Mouse (Mus musculus): Measurements from ENCODE around the gene Chd4.
"Not testable (repeated sequence)": the region's sequence is repeated elsewhere in the genome, so short reads cannot be mapped to it uniquely, and the experiment has no call there.

Chd4 gene

DNA sequence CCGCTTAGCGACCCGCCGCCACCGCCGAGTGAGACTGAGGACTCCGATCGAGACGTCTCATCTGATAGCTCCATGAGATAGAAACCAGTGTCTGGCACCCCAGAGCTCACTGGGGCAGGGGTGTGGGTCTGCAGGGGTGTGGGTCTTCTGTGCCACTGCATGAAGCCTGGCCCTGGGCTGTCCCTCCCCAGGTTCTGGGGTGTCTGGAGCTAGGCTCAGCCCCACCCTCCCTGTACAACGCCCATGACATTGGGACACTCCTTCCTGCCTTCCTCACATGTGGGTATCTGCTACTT, 64.7 kb downstream of the Chd4 start:
- DNase-seq (ENCODE audit: low spot score in 2 of 2): no peak

DNA sequence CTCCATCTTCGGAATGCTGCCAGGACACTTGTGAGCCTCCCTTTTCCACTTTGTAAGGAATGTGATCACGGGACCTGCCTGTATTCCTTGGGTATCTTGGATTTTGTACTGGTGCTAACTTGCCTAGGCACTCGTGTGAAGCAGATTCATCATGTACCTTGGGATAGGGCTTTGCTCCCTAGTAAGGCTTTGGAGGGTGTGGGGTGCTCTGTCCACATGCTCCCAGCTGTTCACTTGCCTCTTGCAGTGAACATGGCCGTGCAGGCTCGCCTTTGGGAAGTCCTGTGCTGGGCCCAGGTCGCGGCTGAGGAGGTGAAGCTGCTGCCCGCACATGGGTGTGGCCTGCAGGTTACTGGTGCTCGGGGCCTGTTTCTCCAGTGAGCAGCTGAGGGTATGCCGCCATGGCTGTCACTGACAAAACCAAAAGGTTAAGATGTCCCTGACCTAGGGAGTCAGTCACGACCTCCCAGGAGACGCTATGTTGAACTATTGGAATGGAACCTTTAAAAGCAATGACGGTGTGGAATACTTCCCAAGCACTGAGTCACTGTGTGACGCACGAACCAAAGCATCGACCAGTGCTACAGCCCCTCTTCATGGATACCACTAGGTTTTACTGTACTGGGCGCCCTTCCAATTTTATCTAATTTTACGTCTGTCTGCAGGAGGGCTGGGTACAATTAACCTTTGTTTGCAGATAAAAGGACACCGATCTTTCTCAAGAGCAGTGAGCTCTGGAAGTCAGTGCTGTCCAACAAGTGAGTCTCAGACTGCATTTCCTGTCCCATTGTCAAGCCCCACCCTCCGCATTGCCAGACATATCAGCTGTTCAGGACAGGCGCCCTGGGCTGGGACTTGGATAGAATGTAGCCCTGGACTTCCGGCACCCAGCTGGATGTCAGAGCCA, 65.3 kb downstream of the Chd4 start:
- peak in 1 of 2 experiments; percentile 36 for DNase-seq (ENCODE audit: low spot score in 2 of 2)

DNA sequence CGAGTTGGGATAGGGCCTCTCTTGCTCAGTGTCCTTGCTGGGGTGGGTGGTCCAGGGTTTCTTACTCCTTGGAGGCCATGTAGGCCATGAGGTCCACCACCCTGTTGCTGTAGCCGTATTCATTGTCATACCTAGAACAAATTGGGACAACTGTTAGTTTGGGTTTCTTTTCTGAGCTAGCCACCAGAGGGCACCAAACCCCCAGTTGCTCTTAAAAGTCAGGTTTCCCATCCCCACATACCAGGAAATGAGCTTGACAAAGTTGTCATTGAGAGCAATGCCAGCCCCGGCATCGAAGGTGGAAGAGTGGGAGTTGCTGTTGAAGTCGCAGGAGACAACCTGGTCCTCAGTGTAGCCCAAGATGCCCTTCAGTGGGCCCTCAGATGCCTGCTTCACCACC, 66.2 kb downstream of the Chd4 start:
- DNase-seq (ENCODE audit: low spot score in 2 of 2): not testable (repeated sequence)

DNA sequence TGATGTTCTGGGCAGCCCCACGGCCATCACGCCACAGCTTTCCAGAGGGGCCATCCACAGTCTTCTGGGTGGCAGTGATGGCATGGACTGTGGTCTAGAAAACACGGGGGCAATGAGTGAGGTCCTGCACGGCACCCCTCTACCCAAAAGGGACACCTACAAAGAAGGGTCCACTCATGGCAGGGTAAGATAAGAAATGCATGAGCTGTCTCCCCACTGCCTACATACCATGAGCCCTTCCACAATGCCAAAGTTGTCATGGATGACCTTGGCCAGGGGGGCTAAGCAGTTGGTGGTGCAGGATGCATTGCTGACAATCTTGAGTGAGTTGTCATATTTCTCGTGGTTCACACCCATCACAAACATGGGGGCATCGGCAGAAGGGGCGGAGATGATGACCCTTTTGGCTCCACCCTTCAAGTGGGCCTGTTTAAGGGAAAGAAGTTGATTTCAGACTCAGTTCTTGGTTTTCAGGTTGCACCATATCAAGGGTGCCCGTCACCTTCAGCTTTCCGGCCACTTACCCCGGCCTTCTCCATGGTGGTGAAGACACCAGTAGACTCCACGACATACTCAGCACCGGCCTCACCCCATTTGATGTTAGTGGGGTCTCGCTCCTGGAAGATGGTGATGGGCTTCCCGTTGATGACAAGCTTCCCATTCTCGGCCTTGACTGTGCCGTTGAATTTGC, 67.0 kb downstream of the Chd4 start:
- not testable (repeated sequence) for DNase-seq (ENCODE audit: low spot score in 2 of 2)

DNA sequence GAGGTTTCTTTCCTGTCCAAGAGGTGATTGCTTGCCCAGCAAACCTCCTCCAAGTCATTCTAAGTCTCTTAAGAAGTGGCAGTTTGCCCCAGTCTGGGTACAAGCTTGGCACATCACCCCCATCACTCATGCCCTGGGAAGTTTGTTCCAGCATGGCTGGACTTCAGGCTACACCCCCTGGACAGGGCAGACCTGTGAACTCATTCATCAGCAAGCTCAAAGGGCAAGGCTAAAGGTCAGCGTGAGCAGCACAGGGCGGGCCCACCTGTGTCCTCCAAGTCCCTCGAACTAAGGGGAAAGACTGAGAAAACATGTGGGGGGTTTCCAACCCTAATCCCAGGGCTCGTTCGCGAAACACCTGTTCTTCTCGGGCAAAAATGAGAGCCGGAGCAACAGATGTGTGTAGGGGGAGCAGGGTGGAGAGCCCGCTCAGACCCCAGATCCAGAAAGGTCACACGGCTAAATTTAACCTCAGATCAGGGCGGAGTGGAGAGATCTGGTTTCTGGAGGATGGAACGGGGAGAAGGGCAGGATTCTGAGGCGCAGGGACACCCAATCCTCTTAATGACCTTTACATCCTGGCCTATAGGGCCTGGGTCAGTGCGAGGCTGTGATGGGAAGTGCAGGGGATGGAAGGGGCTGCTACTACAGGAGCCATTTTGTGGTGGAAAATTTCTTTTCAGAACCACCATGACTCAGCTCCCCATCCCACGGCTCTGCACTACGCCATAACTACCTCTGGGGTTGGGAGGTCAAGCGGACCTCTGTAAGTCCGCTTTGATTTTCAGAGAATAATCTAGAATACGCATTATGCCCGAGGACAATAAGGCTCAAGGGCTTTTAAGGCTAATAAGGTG, 68.2 kb downstream of the Chd4 start:
- no peak for DNase-seq (ENCODE audit: low spot score in 2 of 2)

DNA sequence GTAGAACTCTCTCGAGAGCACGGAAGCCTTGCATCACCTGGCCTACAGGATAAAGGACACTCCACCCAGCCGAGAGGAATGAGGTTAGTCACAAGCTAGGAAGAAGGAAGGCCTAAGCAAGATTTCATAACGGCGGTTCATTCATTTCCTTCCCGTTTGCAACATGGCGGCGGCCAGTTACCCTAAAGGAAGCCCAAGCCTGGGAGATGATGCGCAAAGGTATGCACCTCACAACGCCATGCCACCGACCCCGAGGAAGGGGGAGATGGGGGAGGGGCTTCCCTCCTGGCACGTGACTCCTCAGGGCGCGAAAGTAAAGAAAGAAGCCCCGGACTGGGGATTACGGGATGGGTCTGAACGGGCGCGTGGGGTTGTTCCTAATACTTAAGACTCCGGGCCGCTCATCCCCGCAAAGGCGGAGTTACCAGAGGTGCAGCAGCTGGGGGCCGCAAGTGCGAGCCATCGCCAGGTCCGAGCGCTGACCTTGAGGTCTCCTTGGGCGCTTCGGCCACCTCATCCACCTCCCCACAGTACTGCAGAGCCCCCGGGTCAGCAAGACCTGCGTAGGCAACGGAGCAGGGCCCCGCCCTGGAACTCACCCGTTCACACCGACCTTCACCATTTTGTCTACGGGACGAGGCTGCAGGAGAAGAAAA, 69.0 kb downstream of the Chd4 start:
- peak; percentile 43 to 61 for DNase-seq (ENCODE audit: low spot score in 2 of 2)

DNA sequence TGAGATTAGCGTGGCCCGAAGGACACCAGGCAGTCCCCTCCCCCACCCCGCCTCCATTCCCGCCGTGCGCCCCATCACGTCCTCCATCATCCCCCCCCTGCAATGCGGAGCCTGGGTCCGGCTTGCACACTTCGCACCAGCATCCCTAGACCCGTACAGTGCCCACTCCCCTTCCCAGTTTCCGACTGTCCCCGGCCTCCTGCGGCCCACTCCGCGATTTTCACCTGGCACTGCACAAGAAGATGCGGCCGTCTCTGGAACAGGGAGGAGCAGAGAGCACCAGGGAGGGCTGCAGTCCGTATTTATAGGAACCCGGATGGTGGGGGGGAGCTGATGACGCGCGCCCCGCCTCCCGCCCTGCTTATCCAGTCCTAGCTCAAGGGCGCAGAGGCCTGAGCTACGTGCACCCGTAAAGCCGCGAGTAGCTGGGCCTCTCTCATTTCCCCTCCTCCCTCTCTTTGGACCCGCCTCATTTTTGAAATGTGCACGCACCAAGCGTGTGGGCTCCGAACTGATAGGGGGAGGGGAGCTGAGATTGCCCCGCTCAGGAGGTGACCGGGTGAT, 69.6 kb downstream of the Chd4 start:
- peak; percentile 93 to 96 for DNase-seq (ENCODE audit: low spot score in 2 of 2)

DNA sequence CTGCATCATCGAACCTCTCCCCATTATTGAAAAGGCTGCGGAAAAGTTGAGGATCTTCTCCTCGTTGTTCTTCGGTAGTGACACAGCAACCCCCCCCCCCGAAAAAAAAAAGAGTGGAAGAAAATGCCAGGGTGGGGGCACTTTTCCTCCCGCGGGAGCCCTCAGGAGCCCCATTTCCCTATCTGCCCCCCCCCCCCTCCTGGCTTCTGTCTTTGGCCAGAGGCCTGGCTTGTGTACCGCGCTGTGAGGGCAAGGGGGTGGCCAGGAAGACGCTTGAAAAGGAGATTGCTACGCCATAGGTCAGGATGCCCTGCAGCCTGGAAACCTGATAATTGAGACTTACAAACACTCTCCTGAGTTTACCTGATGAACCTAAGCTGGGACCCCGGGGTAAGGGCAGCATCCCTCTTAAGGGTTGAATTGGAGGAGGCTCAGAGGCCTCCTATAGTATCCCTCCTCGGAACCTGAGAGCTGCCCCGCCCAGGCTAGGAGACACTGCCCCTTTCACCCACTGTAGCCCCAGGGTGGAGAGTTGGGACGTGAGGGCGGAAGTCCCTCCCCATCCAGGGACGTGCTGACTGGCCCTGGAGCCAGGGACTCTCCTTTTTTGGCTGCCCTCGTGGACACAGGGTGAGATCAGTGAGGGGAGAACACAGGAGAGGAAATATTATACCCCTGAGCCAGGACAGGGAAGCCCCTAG, 70.4 kb downstream of the Chd4 start, which contains the start of gene Gapdh:
Gene Gapdh (minus strand): TSS at position 417 of the 701 bp plus-strand sequence.
- peak; percentile 72 to 88 for DNase-seq (ENCODE audit: low spot score in 2 of 2)

DNA sequence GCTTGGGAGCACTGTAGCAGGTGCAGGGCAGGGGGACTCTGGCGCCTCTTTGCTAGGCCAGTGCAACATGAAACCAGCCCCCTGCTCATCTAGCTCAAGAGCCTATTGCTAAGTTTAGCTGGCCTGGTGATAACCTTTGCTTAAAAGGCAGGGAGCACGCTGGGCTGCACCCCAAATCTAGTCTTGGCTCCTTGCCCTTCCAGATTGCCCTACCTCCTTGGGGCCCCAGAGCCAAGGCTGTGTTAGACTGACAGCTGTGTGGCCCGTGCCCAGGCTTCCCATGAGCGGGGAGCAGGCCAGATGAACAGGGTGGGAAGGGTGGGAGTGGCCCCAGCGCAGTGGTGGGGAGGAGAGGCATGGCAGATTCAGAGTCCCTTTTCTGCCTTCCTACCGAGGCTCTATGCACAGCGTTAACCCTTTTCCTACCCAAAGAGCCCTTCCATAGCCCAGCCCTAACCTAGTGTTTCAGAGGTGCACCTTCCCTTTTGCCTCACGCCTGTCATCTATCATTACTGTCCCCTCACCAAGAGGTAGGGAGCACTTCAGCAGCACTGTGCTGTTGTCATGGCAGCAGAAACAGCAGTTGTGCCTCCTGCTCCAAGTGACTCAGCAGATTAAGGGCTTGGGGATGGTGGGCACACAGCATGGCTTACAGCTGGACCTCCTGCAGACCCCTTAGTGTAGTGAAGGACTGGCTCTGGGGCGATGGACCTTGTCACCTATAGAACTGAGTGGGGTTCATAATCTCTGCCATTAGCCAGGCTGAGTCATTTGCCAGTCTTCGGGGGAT, 71.3 kb downstream of the Chd4 start:
- DNase-seq (ENCODE audit: low spot score in 2 of 2): no peak

DNA sequence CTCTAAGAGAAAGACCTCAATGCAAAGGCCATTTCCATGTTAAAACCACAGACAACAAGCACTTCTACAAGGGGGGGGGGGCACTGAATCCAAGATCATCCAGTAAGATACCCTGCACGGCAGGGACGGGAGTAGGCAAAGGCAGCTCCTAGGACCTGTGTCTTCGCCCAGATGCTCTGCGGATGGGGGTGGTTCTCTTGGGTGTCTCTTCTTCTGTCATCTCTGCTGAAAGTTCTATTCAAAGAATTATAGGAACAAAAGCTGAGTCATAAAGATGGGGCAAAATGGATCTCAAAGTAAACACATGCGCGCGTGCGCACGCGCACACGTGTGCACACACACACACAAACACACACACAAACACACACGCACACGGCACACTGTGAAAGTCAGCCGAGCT, 72.3 kb downstream of the Chd4 start:
- no peak for DNase-seq (ENCODE audit: low spot score in 2 of 2)

DNA sequence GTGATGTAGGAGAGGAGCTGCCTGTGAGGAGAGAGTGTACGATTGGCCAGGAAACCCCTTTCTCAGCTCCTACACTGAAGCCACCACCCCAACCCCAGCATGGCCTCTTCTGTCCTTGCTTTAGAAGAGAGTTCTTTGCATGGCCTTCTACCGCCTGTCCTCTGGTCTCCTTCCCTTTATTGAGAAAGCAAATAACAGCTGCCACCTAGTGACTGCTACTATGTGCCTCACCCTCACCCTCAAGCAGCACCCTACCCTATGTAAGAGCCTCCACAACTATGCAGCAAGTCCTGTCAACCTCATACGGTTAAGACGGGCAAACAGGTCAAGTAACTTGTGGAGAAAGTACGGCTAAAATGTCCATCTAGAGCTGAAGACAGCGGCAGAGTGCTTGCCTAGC, 74.4 kb downstream of the Chd4 start:
- no peak for DNase-seq (ENCODE audit: low spot score in 2 of 2)

DNA sequence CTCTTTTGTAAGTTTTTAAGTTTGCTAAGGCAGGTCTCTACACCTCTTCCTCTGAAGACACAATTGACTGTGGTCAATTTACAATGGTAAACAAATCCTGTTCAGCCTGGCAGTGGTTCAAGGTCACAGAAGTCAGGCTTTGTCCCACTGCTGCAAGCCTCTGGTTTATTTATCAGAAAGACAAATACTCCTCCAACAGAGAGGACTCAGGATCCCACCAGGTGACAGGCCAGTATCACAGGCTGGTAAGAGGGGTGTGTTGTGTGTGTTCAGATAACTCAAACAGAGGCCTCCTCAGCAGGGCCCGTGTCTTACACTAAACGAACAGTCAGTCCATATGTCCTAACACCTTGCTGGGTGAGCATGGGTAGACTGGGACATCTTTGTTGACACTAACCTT, 76.7 kb downstream of the Chd4 start:
- no peak for DNase-seq (ENCODE audit: low spot score in 2 of 2)

DNA sequence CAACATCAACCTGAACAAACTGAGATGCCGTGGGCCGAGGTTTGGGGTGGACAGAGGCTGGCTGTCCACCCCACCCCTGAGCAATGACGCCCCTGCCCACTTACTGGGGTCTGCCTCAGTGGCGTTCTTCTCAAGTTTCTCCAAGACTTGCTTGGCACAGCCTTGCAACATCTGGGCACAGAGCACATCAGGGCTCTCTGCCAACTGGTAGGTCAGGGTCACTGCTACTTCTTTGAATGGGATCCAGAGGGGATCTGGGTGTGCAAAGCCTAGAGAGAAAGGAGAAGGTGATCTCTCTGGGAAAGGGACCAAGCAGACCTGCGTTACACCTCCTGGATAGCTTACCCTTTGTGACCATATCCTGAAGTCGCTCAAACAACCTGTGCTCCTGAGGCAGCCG, 77.5 kb downstream of the Chd4 start:
- no peak for DNase-seq (ENCODE audit: low spot score in 2 of 2)

DNA sequence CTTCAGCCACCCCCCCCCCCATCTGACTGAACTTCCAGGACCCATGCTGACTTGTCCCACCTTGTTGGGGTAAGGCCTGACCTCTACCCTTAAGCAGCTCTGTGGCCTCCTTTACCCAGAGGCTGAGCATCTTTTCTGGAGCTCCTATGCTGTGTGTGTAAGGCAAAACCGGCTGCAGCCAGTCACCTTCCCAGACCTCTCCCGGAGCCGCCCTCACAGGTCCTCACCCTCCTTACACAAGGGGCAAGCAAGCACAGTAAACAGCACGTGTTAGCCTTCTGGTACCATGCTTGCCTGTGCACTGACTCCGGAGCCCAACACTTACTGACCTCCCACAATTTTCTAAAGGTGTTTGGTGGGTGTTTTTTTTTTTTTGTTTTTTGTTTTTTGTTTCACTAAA, 79.7 kb downstream of the Chd4 start:
- no peak for DNase-seq (ENCODE audit: low spot score in 2 of 2)

DNA sequence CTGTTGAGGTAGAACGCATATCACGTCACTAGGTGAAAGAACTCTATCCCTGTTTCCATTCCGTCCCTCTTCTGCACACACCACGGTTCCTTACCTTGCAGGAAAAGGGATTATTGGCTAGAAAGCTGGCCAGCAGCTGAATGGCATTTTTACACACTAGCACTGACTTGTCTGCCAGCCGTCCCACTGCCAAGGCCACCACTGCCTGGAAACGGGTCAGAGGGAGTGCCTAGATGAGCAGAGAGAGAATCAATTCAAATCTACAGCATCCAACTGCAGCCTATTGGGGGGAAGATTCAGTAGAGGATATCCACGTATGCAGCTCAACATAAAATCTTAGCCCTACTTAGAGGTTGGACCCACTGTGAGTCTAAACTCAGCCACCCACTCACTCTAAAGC, 83.8 kb downstream of the Chd4 start:
- DNase-seq (ENCODE audit: low spot score in 2 of 2): no peak
